Mouse (Mus musculus) CH12.LX (cell line): ENCODE measurements at regions not wholly inside any gene's neighbourhood (a gene's known extent, or its start where the extent isn't known, plus 50 kb on each side); places are given as distances from the start of the nearest gene placed in this dataset.

ENCODE experiments used
- DNase-seq: peaks from one replicate; pipeline ENCODE4 v3.0.0-alpha.2; 2013; ENCODE audit errors: extremely low read depth
- H3K27ac ChIP-seq: 2 replicates; pipeline ENCODE4 v1.5.1; 2012; ENCODE audit warnings: low read depth, mild to moderate bottlenecking, control low read depth, moderate library complexity; ENCODE audit not compliant: insufficient read depth
- H3K27me3 ChIP-seq: replicated peaks from 2 replicates; pipeline ENCODE3; 2012; ENCODE audit warnings: inconsistent platforms
- H3K36me3 ChIP-seq, 2 experiments: replicated peaks in 1 of 2; 2 replicates each; pipeline versions ENCODE3 to v1.6.1; 2012; ENCODE audit warnings: inconsistent platforms in 1 of 2, low read length in 1 of 2, mild to moderate bottlenecking in 1 of 2, mixed read lengths in 1 of 2, moderate library complexity in 1 of 2; ENCODE audit not compliant: control insufficient read depth in 1 of 2, insufficient read depth in 1 of 2
- H3K4me1 ChIP-seq, 2 experiments: 2 replicates each; pipeline ENCODE4 v1.6.1; 2012; ENCODE audit warnings: inconsistent platforms in 1 of 2, moderate library complexity in 1 of 2; ENCODE audit not compliant: insufficient read depth in 2 of 2, control insufficient read depth in 1 of 2
- H3K4me2 ChIP-seq: 2 replicates; pipeline ENCODE4 v1.6.1; 2012; ENCODE audit warnings: low read depth, mild to moderate bottlenecking, control low read depth; ENCODE audit not compliant: poor library complexity, insufficient read depth, severe bottlenecking
- H3K4me3 ChIP-seq, 3 experiments: fragments of 150-350 bp in 1 of 3; sonication (generic) in 1 of 3; replicated peaks in 1 of 3; 2 replicates each; pipeline versions ENCODE3 to v1.5.1; 2011 to 2012; ENCODE audit warnings: low read depth in 2 of 3, low read length in 2 of 3, mild to moderate bottlenecking in 2 of 3, moderate library complexity in 2 of 3, control low read depth in 1 of 3, improper control_type of control experiment in 1 of 3, inconsistent platforms in 1 of 3, mixed read lengths in 1 of 3; ENCODE audit not compliant: poor library complexity in 1 of 3
- H3K79me2 ChIP-seq: replicated peaks from 2 replicates; pipeline ENCODE4 v1.6.1; 2012; ENCODE audit warnings: mild to moderate bottlenecking, moderate library complexity; ENCODE audit not compliant: control insufficient read depth, poor library complexity, insufficient read depth, severe bottlenecking; ENCODE audit errors: extremely low read depth
- H3K9ac ChIP-seq: 2 replicates; pipeline ENCODE4 v1.6.1; 2012; ENCODE audit warnings: low read depth, mild to moderate bottlenecking, control low read depth, moderate library complexity; ENCODE audit not compliant: insufficient read depth
- H3K9me3 ChIP-seq: replicated peaks from 2 replicates; pipeline ENCODE3; 2012; ENCODE audit warnings: low read length, inconsistent platforms, mixed read lengths
- BHLHE40 ChIP-seq: IDR thresholded peaks from 2 replicates; pipeline ENCODE4 v1.6.1; 2011; ENCODE audit warnings: mild to moderate bottlenecking, low read depth, low read length, improper control_type of control experiment
- CHD1 ChIP-seq: IDR thresholded peaks from 2 replicates; pipeline ENCODE4 v1.6.1; 2012; ENCODE audit warnings: low read depth, low read length, improper control_type of control experiment, inconsistent platforms
- HCFC1 ChIP-seq: IDR thresholded peaks from 2 replicates; pipeline ENCODE4 v1.6.1; 2012; ENCODE audit warnings: low read depth, mild to moderate bottlenecking, inconsistent platforms, low read length, improper control_type of control experiment
- JUN ChIP-seq: IDR thresholded peaks from 2 replicates; pipeline ENCODE4 v1.6.1; 2011; ENCODE audit warnings: low read depth, mild to moderate bottlenecking, low read length, improper control_type of control experiment, moderate library complexity; ENCODE audit not compliant: insufficient read depth
- JUND ChIP-seq: conservative IDR thresholded peaks from 2 replicates; pipeline ENCODE4 v1.6.1; 2011; ENCODE audit warnings: low read depth, low read length, improper control_type of control experiment
- MAZ ChIP-seq: IDR thresholded peaks from 2 replicates; pipeline ENCODE4 v1.6.1; 2012; ENCODE audit warnings: low read depth, mild to moderate bottlenecking, inconsistent platforms, low read length, improper control_type of control experiment, moderate library complexity
- MEF2A ChIP-seq: IDR thresholded peaks from 2 replicates; pipeline ENCODE4 v1.6.1; 2014; ENCODE audit warnings: low read depth, mild to moderate bottlenecking, inconsistent platforms, low read length, improper control_type of control experiment, borderline replicate concordance
- MXI1 ChIP-seq: IDR thresholded peaks from 2 replicates; pipeline ENCODE4 v1.6.1; 2011; ENCODE audit warnings: mild to moderate bottlenecking, low read depth, low read length, improper control_type of control experiment
- NELFE ChIP-seq: IDR thresholded peaks from 2 replicates; pipeline ENCODE4 v1.6.1; 2011; ENCODE audit warnings: low read depth, low read length, improper control_type of control experiment
- PAX5 ChIP-seq: IDR thresholded peaks from 2 replicates; pipeline ENCODE4 v1.6.1; 2012; ENCODE audit warnings: low read length, inconsistent platforms, mixed read lengths
- POLR2A ChIP-seq: IDR thresholded peaks from 2 replicates; pipeline ENCODE4 v1.6.1; 2011; ENCODE audit warnings: low read depth, mild to moderate bottlenecking, improper control_type of control experiment, low read length
- POLR2AphosphoS2 ChIP-seq: IDR thresholded peaks from 2 replicates; pipeline ENCODE4 v1.6.1; 2011; ENCODE audit warnings: low read depth, low read length, improper control_type of control experiment
- SIN3A ChIP-seq: IDR thresholded peaks from 2 replicates; pipeline ENCODE4 v1.6.1; 2012; ENCODE audit warnings: low read length, improper control_type of control experiment, inconsistent platforms
- TBP ChIP-seq: conservative IDR thresholded peaks from 2 replicates; pipeline ENCODE4 v1.6.1; 2011; ENCODE audit warnings: low read depth, low read length, improper control_type of control experiment
- UBTF ChIP-seq: IDR thresholded peaks from 2 replicates; pipeline ENCODE4 v1.6.1; 2012; ENCODE audit warnings: low read depth, mild to moderate bottlenecking, inconsistent platforms, low read length, improper control_type of control experiment, moderate library complexity
- ZC3H11A ChIP-seq: IDR thresholded peaks from 2 replicates; pipeline ENCODE4 v1.6.1; 2012; ENCODE audit warnings: low read depth, mild to moderate bottlenecking, inconsistent platforms, low read length, improper control_type of control experiment
- ZKSCAN1 ChIP-seq: IDR thresholded peaks from 2 replicates; pipeline ENCODE4 v1.6.1; 2012; ENCODE audit warnings: low read depth, inconsistent platforms, low read length, improper control_type of control experiment, borderline replicate concordance
- dilution Hi-C: fragments of 300-500 bp; cut with MboI; formaldehyde crosslinking; loops from 2 replicates; pipeline ENCODE4 v1.14.3; 2020; ENCODE audit warnings: low sequenced_read_pairs; ENCODE audit not compliant: extremely low pct_unique_long_range_greater_than_20kb, extremely low pct_ligation_motif_present
- in situ Hi-C: fragments of 300-500 bp; cut with MboI; formaldehyde crosslinking; loops from 3 replicates; pipeline ENCODE4 v1.14.3; 2019; ENCODE audit warnings: low sequenced_read_pairs, low pct_ligation_motif_present, low pct_unique_long_range_greater_than_20kb, mixed read lengths

- Histone ChIP-seq H3K4me2 (no peak overlapping the region), H3K27me3 (no peaks in the 10 kb centered on the region), H3K36me3 (no peaks in the 10 kb centered on the region), H3K27ac (no peak overlapping the region), H3K9ac (no peak overlapping the region), H3K9me3 (peaks cover 7% of the 10 kb centered on the region), H3K4me1 (peaks cover 0 to 4% of the 10 kb centered on the region in 2 experiments; a peak in 2 of 4 replicates), H3K4me3 (no peak overlapping the region), H3K79me2 (no peaks in the 10 kb centered on the region)
- DNase-seq, result no peak
- TF ChIP-seq POLR2A, result no peak
- TF ChIP-seq NELFE, result no peak
- TF ChIP-seq MXI1, result no peak
- dilution Hi-C loops (no loop called here), in situ Hi-C loops (no loop called here)
Observed at GRCm38 (mm10) chr9:120797996-120798663, 130.9 kb upstream of the Ctnnb1 start.

DNA sequence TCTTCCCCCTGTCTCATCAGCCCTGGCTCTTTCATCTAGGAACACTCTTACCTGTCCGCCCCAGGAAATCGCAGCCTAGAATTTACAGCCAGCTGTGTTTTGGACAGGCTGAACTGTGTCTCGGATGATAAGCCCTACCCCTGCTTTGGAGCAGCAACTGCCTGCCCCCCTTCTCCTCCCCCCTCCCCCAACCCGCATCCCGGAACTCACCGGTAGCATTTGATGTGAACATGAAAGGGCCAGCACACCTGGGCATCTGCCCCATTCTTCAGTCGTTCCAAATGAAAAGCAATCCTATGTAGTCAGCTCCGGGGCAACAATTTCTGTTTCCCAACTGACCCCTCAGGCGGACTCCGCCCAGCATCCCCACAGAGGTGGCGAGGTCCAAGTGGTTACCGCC lies 130.1 kb upstream of the Ctnnb1 start:
- DNase-seq, result no peak
- TF ChIP-seq POLR2AphosphoS2 (no peak), MEF2A (no peak), MAZ (no peak), ZC3H11A (no peak), BHLHE40 (no peak), ZKSCAN1 (no peak), JUND (no peak), NELFE (no peak), SIN3A (no peak), PAX5 (no peak), TBP (no peak), UBTF (no peak), CHD1 (no peak), JUN (no peak), MXI1 (no peak), HCFC1 (no peak)
- Histone ChIP-seq H3K79me2 (no peaks in the 10 kb centered on the region), H3K4me2 (no peak overlapping the region), H3K4me1 (peaks cover 0 to 4% of the 10 kb centered on the region in 2 experiments; a peak in 2 of 4 replicates), H3K9me3 (peaks cover 7% of the 10 kb centered on the region), H3K36me3 (no peaks in the 10 kb centered on the region), H3K27me3 (no peaks in the 10 kb centered on the region), H3K4me3 (no peak overlapping the region), H3K9ac (no peak overlapping the region), H3K27ac (no peak overlapping the region)
- dilution Hi-C loops (no loop called here), in situ Hi-C loops (no loop called here)
